Mouse (Mus musculus): ENCODE measurements at regions not wholly inside any gene's neighbourhood (a gene's known extent, or its start where the extent isn't known, plus 50 kb on each side); places are given as distances from the start of the nearest gene placed in this dataset.

DNA sequence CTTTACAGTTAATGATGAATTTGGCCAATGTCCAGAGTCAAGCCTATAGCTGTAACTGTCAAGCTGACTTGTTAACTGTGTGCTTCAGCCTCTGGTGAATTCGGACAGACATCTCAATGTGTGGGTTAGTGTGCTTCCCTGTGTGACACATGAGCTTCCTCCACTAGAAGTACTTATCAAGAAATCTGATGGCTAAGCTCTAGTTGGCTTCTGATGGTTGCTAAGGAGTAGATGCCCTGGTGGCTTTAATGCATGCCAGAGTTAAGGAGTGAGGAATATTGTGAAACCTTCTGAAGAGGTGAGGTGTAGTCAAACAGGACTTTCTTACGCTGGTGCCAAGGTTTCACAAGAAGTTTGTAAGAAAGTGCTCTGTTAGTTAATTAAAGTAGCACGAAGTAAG lies 208.1 kb upstream of the Tet2 start:
- peaks cover 10% of the 10 kb centered on the region for H3K4me1 ChIP-seq (ENCODE audit: control insufficient read depth, insufficient read depth, low read length)

DNA sequence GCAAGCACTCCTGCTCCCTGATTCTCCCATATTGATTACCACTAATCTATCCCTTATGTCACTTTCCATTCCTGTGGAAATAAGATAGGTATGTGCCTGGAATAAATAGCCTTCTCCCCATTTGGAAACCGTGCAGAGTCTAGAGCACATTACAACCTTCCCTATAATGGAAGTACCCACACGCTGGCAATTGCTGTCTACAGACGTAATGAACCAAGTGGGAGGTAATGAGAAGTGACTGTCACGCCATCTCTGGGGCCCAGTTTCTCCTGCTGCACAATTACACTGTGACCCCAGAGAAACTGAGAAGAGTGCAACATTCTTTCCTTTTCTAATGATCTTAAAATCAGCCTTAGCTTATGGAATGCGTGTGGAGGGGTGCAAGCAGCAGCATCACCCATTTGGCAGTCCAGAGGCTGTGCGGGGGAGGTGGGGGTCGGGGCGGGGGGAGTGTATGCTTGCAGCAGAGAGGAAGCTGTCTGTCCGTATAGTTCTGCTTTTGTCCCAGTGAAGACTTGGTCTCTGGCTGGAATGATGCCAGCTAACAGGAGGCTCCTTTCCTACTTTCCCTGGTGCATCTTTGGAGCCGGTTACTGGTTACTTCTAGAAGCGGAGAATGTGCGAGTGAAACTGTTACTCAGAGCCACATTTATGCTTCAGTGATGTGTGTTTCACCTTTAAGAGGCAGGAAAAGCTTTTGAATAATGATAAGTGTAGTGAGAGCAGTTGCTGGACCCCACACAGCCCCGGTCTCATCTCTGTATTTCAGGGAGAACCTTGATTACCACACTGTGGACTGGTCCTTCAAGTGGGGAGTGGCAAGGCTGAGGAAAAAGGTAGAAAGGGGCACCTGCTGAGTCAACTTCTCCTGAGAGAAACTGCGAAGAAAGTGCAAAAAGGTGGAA lies 209.3 kb upstream of the Tet2 start:
- no peak for TF ChIP-seq CTCF (IDR thresholded peaks at IDR 0.05; ENCODE audit: insufficient read depth, low read depth, low read length)
- TF ChIP-seq POLR2A (IDR thresholded peaks at IDR 0.05; ENCODE audit: insufficient read depth, low read depth, low read length), result no peak
- Histone ChIP-seq H3K27ac (ENCODE audit: insufficient read depth, low read depth, low read length) (no peak overlapping the region), H3K4me1 (ENCODE audit: control insufficient read depth, insufficient read depth, low read length) (peaks cover 12% of the 10 kb centered on the region), H3K4me3 (ENCODE audit: insufficient read depth, low read depth, low read length) (no peak overlapping the region)
- 19% methylated on average over 14 of the region's 14 CpGs for WGBS

More for the DNA sequence above, 208.1 kb upstream of the Tet2 start:
- Histone ChIP-seq H3K4me3 (ENCODE audit: insufficient read depth, low read depth, low read length) (no peak overlapping the region), H3K27ac (ENCODE audit: insufficient read depth, low read depth, low read length) (no peak overlapping the region)
- TF ChIP-seq POLR2A (IDR thresholded peaks at IDR 0.05; ENCODE audit: insufficient read depth, low read depth, low read length) (no peak), CTCF (IDR thresholded peaks at IDR 0.05; ENCODE audit: insufficient read depth, low read depth, low read length) (no peak)
- WGBS, result 60% methylated on average over 3 of the region's 3 CpGs

DNA sequence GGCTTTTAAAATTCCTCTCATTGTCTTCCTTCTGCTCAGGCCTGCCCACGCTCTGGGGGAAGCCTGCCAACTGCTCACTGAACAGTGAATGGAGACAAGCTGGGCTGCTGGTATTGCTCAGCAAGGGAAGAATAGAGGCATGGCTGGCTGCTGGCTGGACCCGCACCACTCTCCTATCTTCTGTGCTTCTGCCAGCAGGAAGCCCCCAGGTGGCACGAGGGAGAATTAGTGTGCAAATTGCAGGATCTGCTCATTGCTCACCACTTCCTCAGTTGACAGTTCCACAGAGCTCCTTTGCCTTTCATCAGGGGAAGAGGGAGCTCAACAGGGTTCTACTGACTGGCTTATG lies 209.9 kb upstream of the Tet2 start:
- Histone ChIP-seq H3K4me1 (ENCODE audit: control insufficient read depth, insufficient read depth, low read length) (peaks cover 12% of the 10 kb centered on the region), H3K27ac (ENCODE audit: insufficient read depth, low read depth, low read length) (no peak overlapping the region), H3K4me3 (ENCODE audit: insufficient read depth, low read depth, low read length) (no peak overlapping the region)
- WGBS, result 2% methylated on average over 3 of the region's 3 CpGs
- TF ChIP-seq POLR2A (IDR thresholded peaks at IDR 0.05; ENCODE audit: insufficient read depth, low read depth, low read length), result no peak
- TF ChIP-seq CTCF (IDR thresholded peaks at IDR 0.05; ENCODE audit: insufficient read depth, low read depth, low read length), result no peak

DNA sequence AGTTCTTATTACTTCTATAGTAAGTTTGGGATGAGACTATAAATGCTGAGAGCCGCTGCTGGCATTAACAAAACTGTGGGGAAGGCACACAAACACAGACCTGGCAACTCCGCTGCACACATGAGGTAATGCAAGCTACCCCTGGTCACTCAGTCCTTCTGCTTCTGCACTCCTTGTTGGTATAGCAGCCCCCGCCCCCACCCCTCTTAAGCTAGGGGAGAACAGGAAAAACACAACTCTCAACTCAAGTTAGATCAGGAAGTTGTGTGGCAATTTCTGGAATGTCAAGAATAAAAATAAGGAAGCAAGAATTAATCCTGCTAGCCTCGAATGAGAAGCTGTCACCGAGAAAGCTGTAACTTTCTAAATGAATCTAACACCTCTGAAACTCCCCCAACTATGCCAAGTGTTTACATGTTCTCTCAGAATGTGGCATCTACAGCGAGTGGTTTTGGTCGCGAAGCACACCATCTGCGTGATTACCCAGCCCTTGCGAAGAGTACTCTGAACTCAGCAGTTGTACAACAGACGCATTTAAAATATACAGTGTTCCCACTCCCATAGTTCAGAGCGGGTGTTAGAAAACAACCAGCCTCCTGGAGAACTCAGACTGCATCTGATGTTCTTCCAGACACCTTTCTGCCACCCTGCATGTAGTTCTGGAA lies 212.9 kb upstream of the Tet2 start:
- TF ChIP-seq POLR2A (IDR thresholded peaks at IDR 0.05; ENCODE audit: insufficient read depth, low read depth, low read length) (no peak), CTCF (IDR thresholded peaks at IDR 0.05; ENCODE audit: insufficient read depth, low read depth, low read length) (no peak)
- 0 out of 2 replicates have a peak overlapping the region, but pooled peaks have one; percentile 7 for H3K27ac ChIP-seq (ENCODE audit: insufficient read depth, low read depth, low read length)
- no peak overlapping the region for H3K4me3 ChIP-seq (ENCODE audit: insufficient read depth, low read depth, low read length)
- WGBS, result 51% methylated on average over 12 of the region's 12 CpGs
- H3K4me1 ChIP-seq (ENCODE audit: control insufficient read depth, insufficient read depth, low read length), result peaks cover 10% of the 10 kb centered on the region

DNA sequence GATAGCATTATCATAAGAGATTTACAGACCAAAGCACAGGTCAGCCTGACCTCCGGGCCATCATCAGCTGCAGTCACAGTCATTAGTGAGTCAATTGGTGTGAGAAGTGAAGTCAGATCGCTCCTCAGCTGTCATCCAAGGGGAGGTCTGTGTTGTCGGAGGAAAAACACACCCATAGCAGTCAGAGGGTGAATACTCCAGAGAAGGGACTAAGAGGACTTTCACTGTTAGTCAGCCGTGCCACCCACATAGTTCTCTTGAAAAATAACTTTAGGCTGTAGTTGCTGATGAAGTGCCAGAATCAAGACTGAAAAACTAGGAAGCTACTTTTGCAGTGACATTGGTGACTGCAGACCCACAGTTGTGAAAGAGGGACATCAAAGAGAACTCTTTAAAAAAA lies 213.5 kb upstream of the Tet2 start:
- H3K4me1 ChIP-seq (ENCODE audit: control insufficient read depth, insufficient read depth, low read length), result peaks cover 10% of the 10 kb centered on the region
- no peak overlapping the region for H3K4me3 ChIP-seq (ENCODE audit: insufficient read depth, low read depth, low read length)
- 29% methylated on average over 4 of the region's 4 CpGs for WGBS
- TF ChIP-seq POLR2A (IDR thresholded peaks at IDR 0.05; ENCODE audit: insufficient read depth, low read depth, low read length) (no peak), CTCF (IDR thresholded peaks at IDR 0.05; ENCODE audit: insufficient read depth, low read depth, low read length) (no peak)
- H3K27ac ChIP-seq (ENCODE audit: insufficient read depth, low read depth, low read length), result 0 out of 2 replicates have a peak overlapping the region, but pooled peaks have one; percentile 7

DNA sequence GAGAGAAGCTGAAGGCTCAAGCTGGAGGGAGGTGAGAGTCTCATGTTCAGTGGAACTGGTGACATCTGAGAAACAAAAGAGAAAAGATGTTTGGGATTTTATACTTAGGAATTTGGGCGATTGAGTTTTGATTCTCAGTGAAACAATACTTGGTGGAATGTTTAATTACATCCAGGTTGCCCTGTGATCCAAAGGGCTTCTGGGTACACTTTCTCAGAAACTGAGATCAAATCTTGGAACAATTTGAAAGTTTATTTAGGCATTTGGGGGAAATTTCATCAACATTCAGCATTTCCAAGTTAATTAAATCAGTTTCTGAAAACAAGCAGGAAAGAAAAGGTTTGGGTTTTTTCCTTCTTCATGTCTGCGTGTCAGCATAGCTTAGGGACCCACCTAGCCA lies 214.7 kb upstream of the Tet2 start:
- TF ChIP-seq CTCF (IDR thresholded peaks at IDR 0.05; ENCODE audit: insufficient read depth, low read depth, low read length) (no peak), POLR2A (IDR thresholded peaks at IDR 0.05; ENCODE audit: insufficient read depth, low read depth, low read length) (no peak)
- Histone ChIP-seq H3K27ac (ENCODE audit: insufficient read depth, low read depth, low read length) (no peak overlapping the region), H3K4me1 (ENCODE audit: control insufficient read depth, insufficient read depth, low read length) (peaks cover 7% of the 10 kb centered on the region), H3K4me3 (ENCODE audit: insufficient read depth, low read depth, low read length) (no peak overlapping the region)
- WGBS, result 80% methylated on average over 2 of the region's 2 CpGs

DNA sequence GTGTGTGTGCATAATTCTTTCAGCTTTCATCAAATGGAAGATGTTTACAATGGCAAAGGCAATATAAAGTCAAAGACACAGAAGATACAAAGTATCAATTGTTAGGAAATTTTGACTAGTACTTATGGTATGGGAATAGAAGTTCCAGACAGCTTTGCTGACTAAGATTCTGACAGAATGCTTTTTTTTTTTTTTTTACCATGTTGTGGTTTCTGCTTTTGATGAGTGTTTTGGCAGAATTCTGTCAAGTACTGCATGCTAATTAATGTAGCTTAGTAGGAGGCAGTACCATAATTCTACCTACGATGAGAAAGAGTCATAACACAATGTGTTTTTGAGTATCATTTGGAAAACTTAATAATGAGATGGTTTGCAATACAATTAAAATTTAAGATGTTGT lies 215.3 kb upstream of the Tet2 start:
- 90% methylated on average over 1 of the region's 1 CpGs for WGBS
- Histone ChIP-seq H3K4me1 (ENCODE audit: control insufficient read depth, insufficient read depth, low read length) (peaks cover 2% of the 10 kb centered on the region), H3K4me3 (ENCODE audit: insufficient read depth, low read depth, low read length) (no peak overlapping the region), H3K27ac (ENCODE audit: insufficient read depth, low read depth, low read length) (no peak overlapping the region)
- no peak for TF ChIP-seq POLR2A (IDR thresholded peaks at IDR 0.05; ENCODE audit: insufficient read depth, low read depth, low read length)
- TF ChIP-seq CTCF (IDR thresholded peaks at IDR 0.05; ENCODE audit: insufficient read depth, low read depth, low read length), result no peak

DNA sequence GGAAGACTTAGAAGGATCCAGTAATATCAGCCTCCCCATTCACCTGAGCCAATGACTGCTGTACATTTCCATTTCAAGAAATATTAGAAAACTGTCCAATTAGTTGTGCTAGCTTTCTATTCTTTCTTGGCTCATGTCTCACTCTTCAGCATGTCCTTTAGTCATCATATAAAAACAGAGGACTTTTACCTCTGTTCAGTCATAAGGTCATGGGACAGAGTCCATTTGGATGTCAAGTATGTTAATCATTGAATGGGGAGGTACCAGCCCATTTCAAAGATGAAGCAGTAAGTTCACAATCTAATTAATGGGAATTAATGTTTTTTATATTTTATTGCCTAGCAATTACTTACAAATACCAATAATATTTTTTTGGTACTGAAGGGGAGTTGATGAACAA lies 218.8 kb upstream of the Tet2 start:
- TF ChIP-seq CTCF (IDR thresholded peaks at IDR 0.05; ENCODE audit: insufficient read depth, low read depth, low read length) (no peak), POLR2A (IDR thresholded peaks at IDR 0.05; ENCODE audit: insufficient read depth, low read depth, low read length) (no peak)
- Histone ChIP-seq H3K4me3 (ENCODE audit: insufficient read depth, low read depth, low read length) (no peak overlapping the region), H3K27ac (ENCODE audit: insufficient read depth, low read depth, low read length) (no peak overlapping the region), H3K4me1 (ENCODE audit: control insufficient read depth, insufficient read depth, low read length) (no peaks in the 10 kb centered on the region)

DNA sequence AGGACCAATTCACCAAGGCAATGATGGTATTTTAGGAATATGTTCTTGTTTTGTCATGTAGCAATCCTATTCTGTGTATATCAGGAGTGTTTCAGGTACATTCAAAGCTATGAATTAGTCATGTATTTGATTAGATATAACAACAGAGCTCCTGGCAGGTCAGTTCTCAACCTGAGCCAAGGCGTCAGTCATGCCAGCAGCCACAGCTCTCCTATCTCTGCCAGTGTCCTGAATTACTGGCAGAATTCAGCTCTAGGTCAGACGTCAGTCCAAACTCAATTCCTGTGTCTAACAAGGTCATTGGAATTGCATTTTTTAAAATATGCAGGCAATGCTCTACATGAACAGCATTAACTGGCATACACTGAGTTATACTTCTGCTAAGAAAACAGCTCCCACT lies 228.6 kb upstream of the Tet2 start:
- TF ChIP-seq CTCF (IDR thresholded peaks at IDR 0.05; ENCODE audit: insufficient read depth, low read depth, low read length) (no peak), POLR2A (IDR thresholded peaks at IDR 0.05; ENCODE audit: insufficient read depth, low read depth, low read length) (no peak)
- H3K27ac ChIP-seq (ENCODE audit: insufficient read depth, low read depth, low read length), result no peak overlapping the region
- H3K4me1 ChIP-seq (ENCODE audit: control insufficient read depth, insufficient read depth, low read length), result no peaks in the 10 kb centered on the region
- WGBS, result 80% methylated on average over 2 of the region's 2 CpGs
- no peak overlapping the region for H3K4me3 ChIP-seq (ENCODE audit: insufficient read depth, low read depth, low read length)

Measured in olfactory bulb, adult 2 months (tissue).